Mouse (Mus musculus) megakaryocyte, embryonic 14.5 days (primary cell): Measurements from ENCODE around the gene Etfrf1.

Experiments used
- FLI1 ChIP-seq: IDR thresholded peaks from 2 replicates; pipeline ENCODE4 v1.6.1; 2012; ENCODE audit warnings: low read length, inconsistent platforms, mixed read lengths
- GATA1 ChIP-seq: IDR thresholded peaks from 3 replicates; pipeline ENCODE4 v1.6.1; 2012; ENCODE audit warnings: mixed read lengths, low read length, inconsistent platforms, borderline replicate concordance

GRCm38 (mm10) chr6:145211376-145212305 is 707 bp downstream of the Etfrf1 start:
- TF ChIP-seq GATA1 (no peak), FLI1 (no peak)
